Mouse (Mus musculus) midbrain, postnatal 0 days (tissue): ENCODE results near the gene Mllt6. TPM values are rescaled to one million over a fixed set of nuclear protein-coding genes. Genes with fewer than 3 reads are reported as not detected.
"Not testable (repeated sequence)": the region's sequence is repeated elsewhere in the genome, so short reads cannot be mapped to it uniquely, and the experiment has no call there.

Experiments
- ATAC-seq: fragments of 200-750 bp; cut with Nextera tagmentation; 2 replicates; pipeline ENCODE4 v1.8.0; 2017; ENCODE audit warnings: moderate number of reproducible peaks, mild to moderate bottlenecking, moderate TSS enrichment, moderate library complexity; ENCODE audit not compliant: low FRiP score
- DNase-seq: peaks from one replicate; pipeline ENCODE4 v3.0.0-alpha.2; 2015; ENCODE audit warnings: low spot score
- H3K27ac ChIP-seq: fragments of 300-500 bp; sonication (generic); 2 replicates; pipeline ENCODE4 v1.5.1; 2014; ENCODE audit warnings: low read depth, mild to moderate bottlenecking, low read length, mixed read lengths
- H3K27me3 ChIP-seq: fragments of 300-500 bp; sonication (generic); 2 replicates; pipeline ENCODE4 v1.6.1; 2014; ENCODE audit warnings: low read length, control low read depth, mixed read lengths; ENCODE audit not compliant: insufficient read depth
- H3K36me3 ChIP-seq: fragments of 300-500 bp; sonication (generic); 2 replicates; pipeline ENCODE4 v1.6.1; 2014; ENCODE audit warnings: low read length, control low read depth, mixed read lengths; ENCODE audit not compliant: insufficient read depth
- H3K4me1 ChIP-seq: fragments of 300-500 bp; sonication (generic); 2 replicates; pipeline ENCODE4 v1.6.1; 2014; ENCODE audit warnings: mild to moderate bottlenecking, control low read depth, antibody characterized with exemption, low read length, mixed read lengths; ENCODE audit not compliant: insufficient read depth
- H3K4me2 ChIP-seq: fragments of 300-500 bp; sonication (generic); 2 replicates; pipeline ENCODE4 v1.6.1; 2014; ENCODE audit warnings: low read depth, mild to moderate bottlenecking, low read length, mixed read lengths; ENCODE audit not compliant: poor library complexity, severe bottlenecking
- H3K4me3 ChIP-seq: fragments of 300-500 bp; sonication (generic); 2 replicates; pipeline ENCODE4 v1.5.1; 2014; ENCODE audit warnings: low read depth, mild to moderate bottlenecking, low read length, moderate library complexity
- H3K9ac ChIP-seq: fragments of 300-500 bp; sonication (generic); replicated peaks from 2 replicates; pipeline ENCODE4 v1.6.1; 2014; ENCODE audit warnings: mild to moderate bottlenecking, low read length, moderate library complexity, mixed read lengths; ENCODE audit not compliant: poor library complexity, severe bottlenecking
- H3K9me3 ChIP-seq: fragments of 300-500 bp; sonication (generic); 2 replicates; pipeline ENCODE4 v1.6.1; 2016; ENCODE audit warnings: low read length, control low read depth
- CTCF ChIP-seq: IDR thresholded peaks from 2 replicates; pipeline ENCODE4 v1.5.1; 2016; ENCODE audit warnings: antibody characterized with exemption, mild to moderate bottlenecking
- WGBS: fragments of 180-500 bp; shearing (Covaris S2); extraction: QIAGEN DNeasy Blood & Tissue Kit; methylation state at CpG from one replicate; pipeline ENCODE4 v1.1.7; 2014; 5-methylcytosine and 5-hydroxymethylcytosine counted together
- polyA plus RNA-seq: library from polyadenylated mRNA; unstranded; fragments of >200 nt; fragmentation: Nextera tagmentation; extraction: Ambion mirVana; gene quantifications from 2 replicates; pipeline ENCODE4 v1.2.1, GENCODE M21; 2015
- total RNA-seq: library from RNA; depleted of rRNA; stranded (reverse); fragments of >200 nt; gene quantifications from 2 replicates; pipeline ENCODE4 v1.2.3, GENCODE M21; 2014

Mllt6 gene
- total and polyA plus RNA-seq, 2 experiments from 2014 or later: 1.7 to 52.8 TPM

- ATAC-seq (peak; percentile 31; the same call in 1 of the 2 replicates), DNase-seq (no peak)
- Histone ChIP-seq H3K9me3 (no peaks in the 10 kb centered on the region), H3K27me3 (peaks cover 47% of the 10 kb centered on the region), H3K4me2 (peak overlapping the region; percentile 84), H3K9ac (peak overlapping the region; percentile 69), H3K27ac (no peak overlapping the region), H3K4me3 (peak overlapping the region; percentile 65), H3K4me1 (no peaks in the 10 kb centered on the region), H3K36me3 (no peaks in the 10 kb centered on the region)
- TF ChIP-seq CTCF: no peak
- WGBS: under 1% methylated on average over 86 of the region's 106 CpGs
These were observed 34.4 kb upstream of the Mllt6 start for GRCm38 (mm10) chr11:97628568-97629518.

DNA sequence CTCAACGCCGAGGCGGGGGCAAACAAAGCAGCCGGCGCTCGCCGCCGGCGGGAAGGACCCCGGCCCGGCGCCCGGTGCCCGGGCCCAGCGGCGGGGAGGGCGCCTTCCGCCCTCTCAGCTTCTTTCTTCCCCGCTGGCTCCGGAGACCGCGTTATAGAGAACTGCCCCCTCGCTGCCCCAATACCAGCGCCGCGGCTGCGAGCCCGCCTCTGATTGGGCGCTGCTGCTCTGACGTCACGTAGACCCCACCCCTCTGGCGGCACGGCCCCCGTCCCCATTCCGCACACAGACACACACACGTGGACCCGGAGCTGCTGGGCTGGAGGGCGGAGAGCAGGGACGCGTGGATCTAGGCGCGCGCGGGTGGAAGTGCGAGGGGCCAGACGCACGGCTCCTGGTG lies 33.6 kb upstream of the Mllt6 start, which contains the start of gene Epop:
Gene Epop, minus strand, starts transcription at position 127 of the 400 bp plus-strand sequence.
- H3K4me3 ChIP-seq: peak within 1 kb of the TSS; percentile 65
- H3K9ac ChIP-seq: peak within 1 kb of the TSS; percentile 69
- TF ChIP-seq CTCF: no peak
- no peaks in the 10 kb centered on the region for H3K4me1 ChIP-seq
- peak; percentile 91 for DNase-seq
- peak; percentile 85 for ATAC-seq
- peaks cover 47% of the 10 kb centered on the region for H3K27me3 ChIP-seq
- under 1% methylated on average over 40 of the region's 47 CpGs for WGBS
- H3K36me3 ChIP-seq: no peaks in the 10 kb centered on the region
- peak within 1 kb of the TSS; percentile 84 for H3K4me2 ChIP-seq
- H3K27ac ChIP-seq: no peak within 1 kb of the TSS
- no peaks in the 10 kb centered on the region for H3K9me3 ChIP-seq

DNA sequence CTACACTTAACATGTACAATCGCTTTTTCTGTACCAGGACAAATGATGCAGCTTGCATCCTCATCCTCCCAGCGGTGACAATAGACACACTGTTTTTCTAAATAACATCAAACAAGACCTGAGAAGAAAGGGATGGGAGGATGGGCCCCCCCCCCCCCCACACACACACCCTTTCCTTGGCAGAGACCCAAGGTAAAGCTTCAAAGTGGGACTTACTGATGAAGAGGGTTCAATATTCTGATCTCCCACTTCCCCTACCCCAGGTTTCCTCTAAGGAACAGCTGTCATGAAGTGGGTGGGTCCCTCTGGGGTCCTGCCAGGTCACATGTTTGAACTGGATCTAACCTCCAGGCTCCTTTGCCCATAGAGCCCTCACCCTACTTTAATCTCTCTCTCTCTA lies 32.2 kb upstream of the Mllt6 start:
- H3K36me3 ChIP-seq: no peaks in the 10 kb centered on the region
- WGBS: 24% methylated on average over 2 of the region's 2 CpGs
- H3K4me1 ChIP-seq: no peaks in the 10 kb centered on the region
- H3K9ac ChIP-seq: no peak overlapping the region
- H3K9me3 ChIP-seq: no peaks in the 10 kb centered on the region
- no peak overlapping the region for H3K27ac ChIP-seq
- DNase-seq (no peak), ATAC-seq (no peak)
- H3K4me3 ChIP-seq: no peak overlapping the region
- H3K27me3 ChIP-seq: peaks cover 40% of the 10 kb centered on the region
- no peak overlapping the region for H3K4me2 ChIP-seq
- no peak for TF ChIP-seq CTCF

- H3K9ac ChIP-seq: no peak overlapping the region
- no peak overlapping the region for H3K4me2 ChIP-seq
- TF ChIP-seq CTCF: no peak
- ATAC-seq (no peak), DNase-seq (no peak)
- no peak overlapping the region for H3K4me3 ChIP-seq
- H3K36me3 ChIP-seq: no peaks in the 10 kb centered on the region
- H3K9me3 ChIP-seq: no peaks in the 10 kb centered on the region
- WGBS: 15% methylated on average over 5 of the region's 5 CpGs
- H3K4me1 ChIP-seq: no peaks in the 10 kb centered on the region
- H3K27ac ChIP-seq: no peak overlapping the region
- peaks cover 40% of the 10 kb centered on the region for H3K27me3 ChIP-seq
These were observed 31.7 kb upstream of the Mllt6 start for GRCm38 (mm10) chr11:97631500-97631899.

DNA sequence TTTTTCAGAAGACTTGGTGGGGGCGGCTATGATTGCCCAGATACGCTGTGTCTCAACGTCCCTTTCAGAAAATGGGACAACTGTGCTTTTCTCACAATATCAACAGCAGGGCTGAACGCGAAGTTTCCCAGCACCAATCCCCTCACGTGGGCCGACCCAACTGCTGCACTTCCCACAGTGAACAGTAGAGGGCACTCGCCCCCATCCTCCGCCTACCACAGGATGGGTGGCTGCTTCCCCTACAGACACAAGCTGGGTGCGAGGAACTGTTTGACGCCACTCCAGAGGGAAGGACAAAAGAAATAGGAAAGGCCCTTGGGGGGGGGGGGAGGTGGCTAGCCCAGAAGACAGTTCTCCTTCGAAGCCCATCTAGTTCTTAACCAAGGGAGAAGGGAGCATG lies 31.3 kb upstream of the Mllt6 start:
- no peak overlapping the region for H3K9ac ChIP-seq
- whole genome bisulfite sequencing: 3% methylated on average over 12 of the region's 12 CpGs

GRCm38 (mm10) chr11:97632440-97632839 lies 30.8 kb upstream of the Mllt6 start:
- 82% methylated on average over 4 of the region's 4 CpGs for WGBS
- ATAC-seq: not testable (repeated sequence)

More for the DNA sequence above, 31.3 kb upstream of the Mllt6 start:
- 0 out of 2 replicates have a peak, but pooled peaks have one; percentile 45 for ATAC-seq
- peaks cover 37% of the 10 kb centered on the region for H3K27me3 ChIP-seq
- no peak overlapping the region for H3K27ac ChIP-seq
- H3K4me2 ChIP-seq: no peak overlapping the region
- H3K9me3 ChIP-seq: no peaks in the 10 kb centered on the region
- H3K4me1 ChIP-seq: no peaks in the 10 kb centered on the region
- peak; percentile 93 for TF ChIP-seq CTCF
- no peak overlapping the region for H3K4me3 ChIP-seq
- no peaks in the 10 kb centered on the region for H3K36me3 ChIP-seq
- DNase-seq: peak; percentile 66

More at GRCm38 (mm10) chr11:97632440-97632839, 30.8 kb upstream of the Mllt6 start:
- H3K27ac ChIP-seq, H3K4me2 ChIP-seq, H3K9me3 ChIP-seq, H3K4me1 ChIP-seq, H3K9ac ChIP-seq, H3K36me3 ChIP-seq, DNase-seq, H3K4me3 ChIP-seq: not testable (repeated sequence)
- H3K27me3 ChIP-seq: peaks cover 32% of the 10 kb centered on the region
